Mouse (Mus musculus) spleen, adult 2 months (tissue): ENCODE results near the gene Gmeb1.

ENCODE experiments used
- CTCF ChIP-seq: fragments of 200-500 bp; IDR thresholded peaks from 2 replicates; pipeline ENCODE4 v1.5.1; 2011; ENCODE audit warnings: mild to moderate bottlenecking, inconsistent platforms; ENCODE audit not compliant: insufficient read depth, insufficient read length, insufficient replicate concordance; ENCODE audit errors: extremely low read depth
- POLR2A ChIP-seq: fragments of 200-500 bp; IDR thresholded peaks from 2 replicates; pipeline ENCODE4 v1.6.1; 2011; ENCODE audit warnings: low read depth, low read length, inconsistent platforms

DNA sequence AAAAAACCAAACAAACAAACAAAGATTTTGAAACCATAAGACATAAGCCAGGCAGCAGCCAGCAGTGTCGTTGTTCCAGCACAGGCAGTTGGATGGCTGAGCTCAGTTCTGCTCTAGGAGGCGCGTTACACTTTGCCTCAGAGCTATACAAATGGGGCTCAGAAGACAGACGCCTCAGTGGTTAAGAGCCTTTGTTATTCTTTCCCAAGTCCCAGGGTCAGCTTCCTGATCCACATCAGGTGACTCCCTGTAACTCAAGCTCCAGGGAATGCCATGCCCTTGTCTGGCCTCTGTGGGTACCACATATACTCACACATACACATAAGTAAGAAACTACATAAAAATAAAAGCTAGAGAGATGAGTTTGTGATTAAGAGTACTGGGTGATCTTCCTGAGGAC is 29.7 kb upstream of the Gmeb1 start:
- TF ChIP-seq CTCF (no peak), POLR2A (no peak)
